Mouse (Mus musculus): Measurements from ENCODE around the gene Spin1. TPM values are rescaled to one million over a fixed set of nuclear protein-coding genes. Genes with fewer than 3 reads are reported as not detected.
"Not testable (repeated sequence)": the region's sequence is repeated elsewhere in the genome, so short reads cannot be mapped to it uniquely, and the experiment has no call there.

The Spin1 gene
- polyA plus RNA-seq, 1 experiment from 2014 or later = 83.7 TPM

- Histone ChIP-seq H3K36me3 (peaks cover 12% of the 10 kb centered on the region; the same call in 1 of the 2 replicates), H3K4me3 (replicated peaks) (peak overlapping the region; percentile 93), H3K27me3 (no peaks in the 10 kb centered on the region), H3K9ac (peak overlapping the region; percentile 94), H3K27ac (peak overlapping the region; percentile 95), H3K4me1 (peaks cover 28% of the 10 kb centered on the region), H3K9me3 (replicated peaks) (0 out of 2 replicates have a peak, but pooled peaks cover 2% of the 10 kb centered on the region), H3K4me2 (peak overlapping the region; percentile 87)
- WGBS = 4% methylated on average over 26 of the region's 26 CpGs
- peak; percentile 31 for ATAC-seq (replicated peaks; ENCODE audit: low FRiP score)
Measured at GRCm38 (mm10) chr13:51099560-51100232, 984 bp upstream of the Spin1 start.

GRCm38 (mm10) chr13:51101016-51101776, 516 bp downstream of the Spin1 start:
- Histone ChIP-seq H3K4me2 (peak overlapping the region; percentile 87), H3K4me1 (peaks cover 28% of the 10 kb centered on the region), H3K9ac (peak overlapping the region; percentile 94), H3K27ac (peak overlapping the region; percentile 95), H3K27me3 (no peaks in the 10 kb centered on the region), H3K4me3 (replicated peaks) (peak overlapping the region; percentile 93), H3K36me3 (peaks cover 13% of the 10 kb centered on the region; the same call in 1 of the 2 replicates), H3K9me3 (replicated peaks) (0 out of 2 replicates have a peak, but pooled peaks cover 2% of the 10 kb centered on the region)
- ATAC-seq (replicated peaks; ENCODE audit: low FRiP score) = peak; percentile 49
- WGBS = 1% methylated on average over 61 of the region's 89 CpGs

GRCm38 (mm10) chr13:51101777-51102132, 1.1 kb downstream of the Spin1 start:
- peak overlapping the region; percentile 95 for H3K27ac ChIP-seq
- no peak for ATAC-seq (replicated peaks; ENCODE audit: low FRiP score)
- peak overlapping the region; percentile 93 for H3K4me3 ChIP-seq (replicated peaks)
- H3K4me2 ChIP-seq = peak overlapping the region; percentile 87
- peak overlapping the region; percentile 94 for H3K9ac ChIP-seq
- WGBS = 19% methylated on average over 11 of the region's 11 CpGs
- H3K27me3 ChIP-seq = no peaks in the 10 kb centered on the region
- peaks cover 13% of the 10 kb centered on the region; the same call in 1 of the 2 replicates for H3K36me3 ChIP-seq
- 0 out of 2 replicates have a peak, but pooled peaks cover 2% of the 10 kb centered on the region for H3K9me3 ChIP-seq (replicated peaks)
- peaks cover 28% of the 10 kb centered on the region for H3K4me1 ChIP-seq

- 59% methylated on average over 9 of the region's 9 CpGs for WGBS
- H3K36me3 ChIP-seq = peaks cover 15% of the 10 kb centered on the region; the same call in 1 of the 2 replicates
- 0 out of 2 replicates have a peak, but pooled peaks cover 2% of the 10 kb centered on the region for H3K9me3 ChIP-seq (replicated peaks)
- H3K4me1 ChIP-seq = peaks cover 28% of the 10 kb centered on the region
- 0 out of 2 replicates have a peak overlapping the region, but pooled peaks have one; percentile 17 for H3K9ac ChIP-seq
- ATAC-seq (replicated peaks; ENCODE audit: low FRiP score) = no peak
- H3K4me3 ChIP-seq (replicated peaks) = peak overlapping the region; percentile 93
- H3K27me3 ChIP-seq = no peaks in the 10 kb centered on the region
- H3K27ac ChIP-seq = peak overlapping the region; percentile 58
- H3K4me2 ChIP-seq = peak overlapping the region; percentile 87
Measured at GRCm38 (mm10) chr13:51103111-51103725, 2.5 kb downstream of the Spin1 start.

- WGBS = 96% methylated on average over 9 of the region's 9 CpGs
Measured at GRCm38 (mm10) chr13:51103861-51104650, 3.4 kb downstream of the Spin1 start.

GRCm38 (mm10) chr13:51105861-51106655, 5.4 kb downstream of the Spin1 start:
- Histone ChIP-seq H3K9ac (no peak overlapping the region), H3K4me3 (replicated peaks) (no peak overlapping the region), H3K9me3 (replicated peaks) (peaks cover 14% of the 10 kb centered on the region; the same call in 1 of the 2 replicates), H3K4me2 (no peak overlapping the region), H3K27me3 (no peaks in the 10 kb centered on the region), H3K4me1 (peaks cover 13% of the 10 kb centered on the region), H3K27ac (no peak overlapping the region), H3K36me3 (peaks cover 39% of the 10 kb centered on the region)
- WGBS = 91% methylated on average over 3 of the region's 3 CpGs
- no peak for ATAC-seq (replicated peaks; ENCODE audit: low FRiP score)

More at GRCm38 (mm10) chr13:51103861-51104650, 3.4 kb downstream of the Spin1 start:
- Histone ChIP-seq H3K4me1 (peaks cover 23% of the 10 kb centered on the region), H3K9ac (no peak overlapping the region), H3K4me3 (replicated peaks) (no peak overlapping the region), H3K27me3 (no peaks in the 10 kb centered on the region), H3K36me3 (peaks cover 21% of the 10 kb centered on the region; the same call in 1 of the 2 replicates), H3K27ac (no peak overlapping the region), H3K9me3 (replicated peaks) (0 out of 2 replicates have a peak, but pooled peaks cover 4% of the 10 kb centered on the region), H3K4me2 (no peak overlapping the region)
- ATAC-seq (replicated peaks; ENCODE audit: low FRiP score) = no peak

GRCm38 (mm10) chr13:51106816-51107215, 6.1 kb downstream of the Spin1 start:
- Histone ChIP-seq H3K9me3 (replicated peaks) (peaks cover 16% of the 10 kb centered on the region; the same call in 1 of the 2 replicates), H3K27me3 (no peaks in the 10 kb centered on the region), H3K4me1 (peaks cover 13% of the 10 kb centered on the region), H3K4me3 (replicated peaks) (no peak overlapping the region), H3K9ac (no peak overlapping the region), H3K36me3 (peaks cover 43% of the 10 kb centered on the region), H3K4me2 (no peak overlapping the region), H3K27ac (no peak overlapping the region)
- WGBS = 72% methylated on average over 4 of the region's 4 CpGs
- ATAC-seq (replicated peaks; ENCODE audit: low FRiP score) = no peak

GRCm38 (mm10) chr13:51109517-51109916, 8.8 kb downstream of the Spin1 start:
- Histone ChIP-seq H3K27me3 (no peaks in the 10 kb centered on the region), H3K36me3 (peaks cover 54% of the 10 kb centered on the region), H3K4me2 (no peak overlapping the region), H3K4me3 (replicated peaks) (no peak overlapping the region), H3K27ac (no peak overlapping the region), H3K9ac (no peak overlapping the region), H3K9me3 (replicated peaks) (peaks cover 26% of the 10 kb centered on the region), H3K4me1 (no peaks in the 10 kb centered on the region)
- WGBS = 70% methylated on average over 2 of the region's 2 CpGs
- no peak for ATAC-seq (replicated peaks; ENCODE audit: low FRiP score)

GRCm38 (mm10) chr13:51114398-51114797, 13.7 kb downstream of the Spin1 start:
- Histone ChIP-seq H3K4me1 (peaks cover 13% of the 10 kb centered on the region), H3K9me3 (replicated peaks) (peaks cover 20% of the 10 kb centered on the region), H3K36me3 (peaks cover 41% of the 10 kb centered on the region)
- 50% methylated on average over 4 of the region's 4 CpGs for WGBS
- H3K9ac ChIP-seq; H3K4me2 ChIP-seq; H3K4me3 ChIP-seq (replicated peaks); H3K27me3 ChIP-seq; H3K27ac ChIP-seq; ATAC-seq (replicated peaks; ENCODE audit: low FRiP score): not testable (repeated sequence)

- Histone ChIP-seq H3K36me3 (peaks cover 29% of the 10 kb centered on the region), H3K4me1 (peaks cover 27% of the 10 kb centered on the region), H3K9ac (no peak overlapping the region), H3K27me3 (no peaks in the 10 kb centered on the region), H3K4me3 (replicated peaks) (no peak overlapping the region), H3K9me3 (replicated peaks) (peaks cover 15% of the 10 kb centered on the region), H3K27ac (no peak overlapping the region), H3K4me2 (no peak overlapping the region)
- 72% methylated on average over 3 of the region's 3 CpGs for WGBS
- ATAC-seq (replicated peaks; ENCODE audit: low FRiP score) = 0 out of 2 replicates have a peak, but pooled peaks have one; percentile 52
Measured at GRCm38 (mm10) chr13:51115762-51116161, 15.1 kb downstream of the Spin1 start.
